Mouse (Mus musculus) brain, embryonic 14.5 days (tissue): ENCODE measurements around the gene Pdcd11. TPM values are rescaled to one million over a fixed set of nuclear protein-coding genes. Genes with fewer than 3 reads are reported as not detected.
A peak's percentile ranks its signal among the peaks of the same experiment; 100 is the strongest.
"Not testable (repeated sequence)": the region's sequence is repeated elsewhere in the genome, so short reads cannot be mapped to it uniquely, and the experiment has no call there.

Source experiments
- DNase-seq: peaks from one replicate; pipeline ENCODE4 v3.0.0-alpha.2; 2011; ENCODE audit warnings: low read depth
- CTCF ChIP-seq: fragments of 200-500 bp; IDR thresholded peaks from 2 replicates; pipeline ENCODE4 v1.5.1; 2012; ENCODE audit warnings: inconsistent platforms, mild to moderate bottlenecking, moderate library complexity, borderline replicate concordance; ENCODE audit not compliant: insufficient read depth, insufficient read length; ENCODE audit errors: extremely low read depth
- POLR2A ChIP-seq: fragments of 200-500 bp; IDR thresholded peaks from 2 replicates; pipeline ENCODE4 v1.6.1; 2012; ENCODE audit warnings: mild to moderate bottlenecking, inconsistent platforms, borderline replicate concordance; ENCODE audit not compliant: poor library complexity, insufficient read depth, insufficient read length, severe bottlenecking; ENCODE audit errors: extremely low read depth
- polyA plus RNA-seq: library from polyadenylated mRNA; depleted of rRNA; stranded (reverse); fragments of >200 nt; gene quantifications from 2 replicates; pipeline ENCODE4 v1.2.3, GENCODE M21; 2012

The Pdcd11 gene
- polyA plus RNA-seq, 1 experiment = 18.9 TPM

GRCm38 (mm10) chr19:47128835-47129234, 38.3 kb downstream of the Pdcd11 start:
- TF ChIP-seq POLR2A (no peak), CTCF (no peak)
- DNase-seq = no peak

- DNase-seq = no peak
- TF ChIP-seq CTCF (no peak), POLR2A (no peak)
Measured at GRCm38 (mm10) chr19:47130551-47131125, 40.1 kb downstream of the Pdcd11 start.

DNA sequence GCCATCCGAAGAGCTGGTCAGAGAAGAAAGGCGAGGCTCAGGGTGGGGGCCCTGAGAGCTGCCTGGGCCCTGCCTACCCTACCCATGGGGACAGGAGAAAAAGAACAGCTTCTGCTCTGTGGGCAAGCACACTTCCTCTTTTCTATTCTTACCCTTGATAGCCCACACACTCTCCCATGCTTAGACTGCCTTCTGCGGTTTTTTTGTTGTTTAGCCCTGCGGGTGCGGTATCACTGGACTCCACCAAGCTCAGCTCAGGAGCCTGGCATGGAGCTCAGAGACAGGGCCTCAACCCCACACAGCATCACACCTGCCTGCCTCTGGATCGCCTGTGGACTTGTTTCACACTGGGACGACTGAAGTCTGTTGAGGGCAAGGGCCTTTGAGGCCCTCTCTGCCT, 42.6 kb downstream of the Pdcd11 start:
- DNase-seq = no peak
- TF ChIP-seq CTCF = no peak
- TF ChIP-seq POLR2A = no peak

- TF ChIP-seq POLR2A (no peak), CTCF (no peak)
- DNase-seq = no peak
Measured at GRCm38 (mm10) chr19:47135568-47135967, 45.0 kb downstream of the Pdcd11 start.

DNA sequence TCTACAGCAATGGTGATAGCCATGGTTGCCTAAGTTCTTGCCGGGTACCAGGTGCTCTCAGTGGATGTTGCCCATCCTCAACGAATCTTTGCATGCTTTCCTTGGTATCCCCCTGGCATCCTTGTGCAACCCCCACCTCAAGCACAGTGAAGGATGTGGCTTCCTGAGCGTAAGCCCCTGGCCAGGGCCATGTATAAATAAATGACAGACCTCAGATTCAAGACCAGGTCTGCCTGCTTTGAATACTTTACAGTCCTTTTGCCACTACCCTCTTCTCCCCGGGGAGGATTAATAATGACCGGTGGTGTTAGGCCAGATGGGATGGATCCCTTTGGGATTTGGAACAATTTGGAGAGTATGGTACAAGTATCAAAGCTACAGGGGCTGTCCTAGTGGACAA, 45.6 kb downstream of the Pdcd11 start:
- DNase-seq = no peak
- TF ChIP-seq CTCF = no peak
- TF ChIP-seq POLR2A = no peak

DNA sequence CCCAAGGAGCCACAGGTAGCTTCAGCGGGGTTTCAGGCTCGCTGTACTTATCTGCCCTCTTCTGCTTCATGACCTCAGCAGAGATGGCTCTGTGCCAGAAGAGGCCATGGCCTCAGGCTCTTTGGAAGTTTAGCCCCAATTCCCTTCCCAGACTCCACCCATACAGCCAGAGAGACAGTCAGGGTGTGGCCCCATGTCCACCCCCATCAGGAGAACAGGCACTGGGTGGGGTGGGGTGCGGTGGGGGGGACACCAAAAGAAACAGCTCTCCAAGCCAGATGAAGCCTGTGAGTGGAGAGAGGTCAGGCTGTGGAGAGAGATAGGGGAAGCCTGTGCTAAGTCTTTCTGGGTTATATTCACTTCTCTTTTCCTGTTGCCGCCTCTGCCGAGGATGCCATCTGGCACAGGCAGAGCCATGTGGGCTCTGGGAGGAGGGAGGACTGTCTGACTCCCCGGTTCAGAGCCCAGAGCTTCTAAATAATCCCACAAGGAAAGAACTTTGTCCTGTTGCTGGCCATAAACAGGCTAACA, 46.5 kb downstream of the Pdcd11 start:
- DNase-seq = peak; percentile 56
- TF ChIP-seq POLR2A = no peak

DNA sequence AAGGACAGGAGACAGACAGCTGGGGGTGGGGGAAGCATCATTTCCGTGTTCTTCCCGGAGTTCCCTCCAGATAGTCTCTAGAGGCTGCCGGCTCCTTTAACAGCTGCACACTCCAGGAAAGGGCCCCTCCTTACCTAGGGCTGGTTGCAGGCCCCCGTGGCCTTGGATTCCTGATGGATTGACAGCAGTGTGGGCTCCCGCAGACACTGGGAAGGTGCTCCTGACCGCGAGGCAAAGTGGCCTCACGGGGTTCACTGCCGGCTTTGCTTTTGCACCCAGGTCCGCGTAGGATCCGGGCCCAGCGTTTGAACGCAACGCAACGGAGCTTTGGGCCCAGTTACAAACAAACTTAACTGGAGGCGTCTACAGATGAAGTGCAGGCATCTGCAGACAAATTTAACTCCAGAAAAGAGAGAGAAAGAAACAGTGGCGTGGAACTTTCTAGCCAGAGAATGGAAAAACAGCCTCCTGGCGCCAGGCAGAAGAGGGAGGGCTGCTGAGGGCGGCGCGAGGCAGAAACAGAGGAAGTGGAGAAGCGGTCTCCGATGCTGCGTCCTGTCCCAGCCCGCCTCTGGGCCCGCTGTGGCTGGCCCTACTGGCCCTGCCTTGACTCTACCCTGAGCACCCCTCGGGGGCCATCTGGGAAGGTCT, 47.3 kb downstream of the Pdcd11 start, which contains the start of gene Calhm2:
Gene Calhm2, minus strand, starts transcription at position 524 of the 651 bp plus-strand sequence.
- peak; percentile 24 for DNase-seq
- no peak for TF ChIP-seq POLR2A
- TF ChIP-seq CTCF = no peak

DNA sequence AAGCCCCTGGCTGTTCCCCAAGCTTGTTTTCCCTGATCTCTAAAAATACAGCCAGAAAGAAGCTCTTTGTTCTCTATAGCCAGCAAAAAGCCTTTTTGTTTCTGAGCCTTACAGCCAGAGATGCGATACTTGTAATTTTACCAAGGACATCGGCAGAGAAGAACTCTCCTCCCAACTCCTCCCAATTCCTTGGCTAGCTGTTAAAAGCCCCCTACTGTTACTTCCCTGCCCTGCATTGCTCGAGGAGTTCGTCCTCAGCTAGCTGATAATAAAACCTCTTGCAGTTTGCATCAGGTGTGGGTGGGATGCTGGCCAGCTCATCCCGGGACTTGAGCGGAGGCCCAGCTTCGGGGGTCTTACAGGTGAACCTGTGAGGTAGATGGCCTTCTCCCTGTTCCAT, 49.0 kb downstream of the Pdcd11 start:
- not testable (repeated sequence) for DNase-seq

- TF ChIP-seq POLR2A (no peak), CTCF (no peak)
- DNase-seq = no peak
Measured at GRCm38 (mm10) chr19:47142438-47142837, 51.9 kb downstream of the Pdcd11 start.

GRCm38 (mm10) chr19:47144154-47144553, 53.6 kb downstream of the Pdcd11 start, which contains the start of gene Calhm1:
Gene Calhm1 (minus strand): TSS chr19:47144254.
- no peak for DNase-seq
- TF ChIP-seq CTCF (no peak), POLR2A (no peak)

GRCm38 (mm10) chr19:47148267-47148847, 57.8 kb downstream of the Pdcd11 start:
- DNase-seq = no peak
- TF ChIP-seq CTCF = no peak

DNA sequence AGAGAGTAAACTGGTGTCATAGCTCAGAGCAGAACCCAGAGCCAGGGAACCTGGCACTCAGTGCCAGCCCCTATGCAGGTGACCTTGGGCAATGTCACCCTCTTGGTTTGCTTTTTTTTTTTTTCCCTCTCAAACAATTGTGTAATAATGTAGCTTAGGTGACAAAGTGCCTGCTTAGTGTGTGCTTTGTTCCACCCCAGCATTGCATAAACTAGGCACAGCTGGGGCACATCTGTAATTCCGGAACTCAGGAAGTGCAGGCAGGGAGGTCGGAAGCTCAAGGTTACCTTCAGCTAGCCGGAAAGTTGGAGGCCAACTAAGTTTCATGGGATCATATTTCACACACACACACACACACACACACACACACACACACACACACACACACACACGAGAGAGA, 59.3 kb downstream of the Pdcd11 start:
- no peak for TF ChIP-seq CTCF
- no peak for TF ChIP-seq POLR2A
- DNase-seq = no peak
